In genomic region chr4:101292028-101292735, GRCm38 (mm10) we compare ENCODE assay signal across 8 mouse cellular contexts. TPM values are rescaled to one million over a fixed set of nuclear protein-coding genes. Genes with fewer than 3 reads are reported as not detected.
DNase-seq lines count a peak whose midpoint lies in the region; ATAC-seq and TF ChIP-seq lines count a peak whose summit lies in the region.

No protein-coding gene starts in this region.

- no peaks in the 10 kb centered on the region; the same call in 1 of the 2 replicates for H3K9me3 ChIP-seq in erythroblast, embryonic 14.5 days (ENCODE audit: control insufficient read depth, low read length)
- H3K9me3 ChIP-seq in heart, embryonic 12.5 days (replicated peaks), result no peaks in the 10 kb centered on the region
- no peaks in the 10 kb centered on the region for H3K9me3 ChIP-seq in kidney, postnatal 0 days (replicated peaks; ENCODE audit: low read length)
- no peaks in the 10 kb centered on the region for H3K9me3 ChIP-seq in liver, embryonic 12.5 days (replicated peaks)
- no peaks in the 10 kb centered on the region for H3K9me3 ChIP-seq in stomach, embryonic 15.5 days

- no peaks in the 10 kb centered on the region for H3K27me3 ChIP-seq in C2C12 (ENCODE audit: control insufficient read depth, insufficient read depth, insufficient read length)
- H3K27me3 ChIP-seq in erythroblast, embryonic 14.5 days (ENCODE audit: control insufficient read depth), result peaks cover 45% of the 10 kb centered on the region
- H3K27me3 ChIP-seq in heart, embryonic 12.5 days (replicated peaks), result 0 out of 2 replicates have a peak, but pooled peaks cover 4% of the 10 kb centered on the region
- no peaks in the 10 kb centered on the region for H3K27me3 ChIP-seq in kidney, postnatal 0 days (ENCODE audit: insufficient read depth, low read length)
- peaks cover 33% of the 10 kb centered on the region for H3K27me3 ChIP-seq in liver, embryonic 12.5 days (replicated peaks)
- H3K27me3 ChIP-seq in stomach, embryonic 15.5 days (replicated peaks), result no peaks in the 10 kb centered on the region

- peak overlapping the region; percentile 96 for H3K4me2 ChIP-seq in heart, embryonic 12.5 days
- H3K4me2 ChIP-seq in kidney, postnatal 0 days (ENCODE audit: low read length), result peak overlapping the region; percentile 74
- peak overlapping the region; percentile 91 for H3K4me2 ChIP-seq in liver, embryonic 12.5 days
- H3K4me2 ChIP-seq in stomach, embryonic 15.5 days, result peak overlapping the region; percentile 95

- H3K79me2 ChIP-seq in C2C12 (ENCODE audit: control insufficient read depth, insufficient read depth), result no peaks in the 10 kb centered on the region

- under 1% methylated on average over 41 of the region's 41 CpGs for WGBS in heart, embryonic 12.5 days
- 2% methylated on average over 41 of the region's 41 CpGs for WGBS in kidney, postnatal 0 days
- 3% methylated on average over 41 of the region's 41 CpGs for WGBS in liver, embryonic 12.5 days (ENCODE audit: insufficient replicate concordance)
- WGBS in stomach, embryonic 15.5 days, result 3% methylated on average over 41 of the region's 41 CpGs

- H3K36me3 ChIP-seq in C2C12 (ENCODE audit: control insufficient read depth, insufficient read depth), result no peaks in the 10 kb centered on the region
- H3K36me3 ChIP-seq in erythroblast, embryonic 14.5 days (ENCODE audit: control insufficient read depth), result no peaks in the 10 kb centered on the region
- no peaks in the 10 kb centered on the region for H3K36me3 ChIP-seq in heart, embryonic 12.5 days
- H3K36me3 ChIP-seq in kidney, postnatal 0 days (ENCODE audit: insufficient read depth, low read length), result no peaks in the 10 kb centered on the region
- no peaks in the 10 kb centered on the region for H3K36me3 ChIP-seq in liver, embryonic 12.5 days
- H3K36me3 ChIP-seq in stomach, embryonic 15.5 days, result no peaks in the 10 kb centered on the region

- peak; percentile 76 for ATAC-seq in heart, embryonic 12.5 days (ENCODE audit: insufficient number of reproducible peaks, low FRiP score)
- ATAC-seq in kidney, postnatal 0 days (replicated peaks; ENCODE audit: low FRiP score, low read depth), result peak; percentile 89
- ATAC-seq in liver, embryonic 12.5 days, result peak; percentile 67
- peak; percentile 91 for ATAC-seq in stomach, embryonic 15.5 days (ENCODE audit: insufficient read depth, low FRiP score, low read depth)

- H3K9ac ChIP-seq in heart, embryonic 12.5 days, result peak overlapping the region; percentile 73
- peak overlapping the region; percentile 54 for H3K9ac ChIP-seq in kidney, postnatal 0 days (ENCODE audit: low read depth, low read length)
- peak overlapping the region; percentile 70 for H3K9ac ChIP-seq in liver, embryonic 12.5 days
- H3K9ac ChIP-seq in stomach, embryonic 15.5 days, result peak overlapping the region; percentile 40; the same call in 1 of the 2 replicates

- H3K4me1 ChIP-seq in erythroblast, embryonic 14.5 days (ENCODE audit: control insufficient read depth), result peaks cover 19% of the 10 kb centered on the region
- peaks cover 20% of the 10 kb centered on the region for H3K4me1 ChIP-seq in heart, embryonic 12.5 days (replicated peaks)
- H3K4me1 ChIP-seq in kidney, postnatal 0 days (replicated peaks; ENCODE audit: insufficient read depth, low read length), result peaks cover 15% of the 10 kb centered on the region; the same call in 1 of the 2 replicates
- peaks cover 29% of the 10 kb centered on the region for H3K4me1 ChIP-seq in liver, embryonic 12.5 days
- H3K4me1 ChIP-seq in stomach, embryonic 15.5 days, result peaks cover 15% of the 10 kb centered on the region; the same call in 1 of the 2 replicates

- peak overlapping the region; percentile 44 for H3K27ac ChIP-seq in heart, embryonic 12.5 days (ENCODE audit: poor library complexity, severe bottlenecking)
- H3K27ac ChIP-seq in kidney, postnatal 0 days, result peak overlapping the region; percentile 90
- peak overlapping the region; percentile 79 for H3K27ac ChIP-seq in liver, embryonic 12.5 days
- H3K27ac ChIP-seq in stomach, embryonic 15.5 days, result peak overlapping the region; percentile 92

- no peak for TF ChIP-seq CTCF in C2C12 (IDR thresholded peaks at IDR 0.05; ENCODE audit: control insufficient read depth, insufficient read depth, insufficient read length)
- TF ChIP-seq CTCF in kidney, postnatal 0 days (IDR thresholded peaks at IDR 0.05; ENCODE audit: low read depth), result no peak; the same call in 1 of the 2 replicates

- H3K79me3 ChIP-seq in C2C12 (ENCODE audit: low read depth), result no peaks in the 10 kb centered on the region

- peak; percentile 86 for DNase-seq in brain, adult 2 months (ENCODE audit: low read depth, low spot score)
- DNase-seq in kidney, postnatal 0 days (ENCODE audit: low spot score), result peak; percentile 94
- DNase-seq in naive thymus-derived CD4-positive, alpha-beta T cell, adult 2 months (ENCODE audit: low read depth), result peak; percentile 86

- no peak overlapping the region for H3K4me3 ChIP-seq in C2C12 (ENCODE audit: insufficient read depth, poor library complexity, severe bottlenecking)
- peak overlapping the region; percentile 67 for H3K4me3 ChIP-seq in erythroblast, embryonic 14.5 days (replicated peaks)
- H3K4me3 ChIP-seq in heart, embryonic 12.5 days, result peak overlapping the region; percentile 52
- H3K4me3 ChIP-seq in kidney, postnatal 0 days (replicated peaks; ENCODE audit: low read depth, low read length), result peak overlapping the region; percentile 40
- peak overlapping the region; percentile 59 for H3K4me3 ChIP-seq in liver, embryonic 12.5 days
- peak overlapping the region; percentile 50 for H3K4me3 ChIP-seq in stomach, embryonic 15.5 days (replicated peaks)

- peak overlapping the region; percentile 55 for H3ac ChIP-seq in C2C12 (ENCODE audit: control insufficient read depth, insufficient read length, low read depth)

TF ChIP-seq in C2C12, 6 proteins besides CTCF, POLR2A, EP300 and RAD21:
- TF ChIP-seq MYOG (IDR thresholded peaks at IDR 0.05; ENCODE audit: control insufficient read depth, extremely low read depth, insufficient read length), result no peak
- TF ChIP-seq FOSL1 (IDR thresholded peaks at IDR 0.05; ENCODE audit: insufficient read depth, low read length, poor library complexity, severe bottlenecking), result no peak
- TF ChIP-seq MAX (IDR thresholded peaks at IDR 0.05), result no peak
- no peak for TF ChIP-seq CEBPB (IDR thresholded peaks at IDR 0.05; ENCODE audit: low read depth)
- TF ChIP-seq USF1 (IDR thresholded peaks at IDR 0.05; ENCODE audit: low read depth), result no peak
- no peak for TF ChIP-seq MYOD1 (IDR thresholded peaks at IDR 0.05; ENCODE audit: control insufficient read depth, insufficient read length, low read depth)

RNA-seq across cellular contexts. Expression of gene Jak1, which starts 27.1 kb away (rescaled TPM):
- 26.1 TPM for polyA plus RNA-seq in C2C12 (2012; fragmentation: generic; extraction: Trizol)
- polyA plus RNA-seq in erythroblast, embryonic 14.5 days (2012), result 7.1 and 8.9 TPM in 2 replicates
- 69.1 and 77.0 TPM in 2 replicates for polyA plus RNA-seq in heart, embryonic 12.5 days (2016; fragmentation: Nextera tagmentation; extraction: Ambion mirVana)
- polyA plus RNA-seq in kidney, postnatal 0 days (2015; fragmentation: Nextera tagmentation; extraction: Ambion mirVana), result 71.9 and 78.9 TPM in 2 replicates
- polyA plus RNA-seq in liver, embryonic 12.5 days (2016; fragmentation: Nextera tagmentation; extraction: Ambion mirVana), result 59.7 and 61.2 TPM in 2 replicates
- 84.5 and 91.5 TPM in 2 replicates for polyA plus RNA-seq in stomach, embryonic 15.5 days (2015; fragmentation: Nextera tagmentation; extraction: Ambion mirVana)
